Mouse (Mus musculus) MN1 (cell line): ENCODE results near the gene Mrps35.

Source experiments
- DNase-seq: peaks from one replicate; pipeline ENCODE4 v3.0.0-alpha.2; 2016; ENCODE audit warnings: low spot score

Gene Mrps35

DNA sequence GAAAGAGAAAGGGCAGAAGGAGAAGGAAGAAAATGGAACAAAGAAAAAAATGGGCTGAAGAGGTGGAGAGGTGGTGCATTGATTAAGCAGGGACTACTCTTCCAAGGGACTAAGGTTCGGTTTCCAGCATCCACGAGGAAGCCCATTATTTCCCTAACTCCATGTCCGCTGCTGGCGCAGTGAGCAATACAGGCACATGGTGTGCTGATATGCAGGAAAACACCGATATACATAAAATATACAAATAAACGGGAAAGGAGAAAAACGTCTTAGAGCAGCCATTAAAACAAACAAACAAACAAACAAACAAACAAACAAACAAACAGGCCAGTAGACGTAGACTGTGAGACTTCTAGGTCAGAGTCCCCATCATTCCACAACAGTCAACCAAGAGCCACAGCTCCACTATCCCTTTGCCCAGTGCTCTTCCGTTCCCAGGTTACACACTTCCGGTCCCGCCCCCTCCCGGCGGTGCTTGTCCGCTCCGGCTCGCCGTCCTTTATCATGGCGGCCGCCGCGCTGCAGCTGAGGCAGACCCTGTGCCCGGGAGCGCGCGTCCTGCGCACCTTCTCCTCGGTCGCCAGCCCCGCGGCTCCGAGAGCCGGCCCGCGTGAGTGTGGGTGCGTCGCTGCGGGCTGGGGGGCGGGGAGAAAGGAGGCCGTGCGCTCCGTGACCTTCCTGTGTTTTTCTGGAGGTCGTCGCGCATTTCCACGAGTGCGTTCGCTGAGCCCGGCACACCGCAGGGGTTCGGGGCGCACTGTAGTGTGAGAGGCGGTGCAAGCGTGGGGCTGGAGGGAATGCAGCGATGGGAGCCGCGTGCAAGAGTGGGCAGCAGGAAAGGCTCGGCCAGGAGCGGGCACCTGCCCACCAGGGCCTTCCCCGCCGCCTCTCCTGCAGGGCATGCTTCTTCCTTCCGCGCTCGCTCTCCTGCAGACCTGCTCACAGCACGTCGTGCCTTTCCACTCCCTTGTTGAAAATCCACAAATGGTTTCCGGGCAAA is at the start of gene Mrps35:
Gene Mrps35 (plus strand): TSS at position 474 of the 1,000 bp plus-strand sequence.
- peak; percentile 90 for DNase-seq

DNA sequence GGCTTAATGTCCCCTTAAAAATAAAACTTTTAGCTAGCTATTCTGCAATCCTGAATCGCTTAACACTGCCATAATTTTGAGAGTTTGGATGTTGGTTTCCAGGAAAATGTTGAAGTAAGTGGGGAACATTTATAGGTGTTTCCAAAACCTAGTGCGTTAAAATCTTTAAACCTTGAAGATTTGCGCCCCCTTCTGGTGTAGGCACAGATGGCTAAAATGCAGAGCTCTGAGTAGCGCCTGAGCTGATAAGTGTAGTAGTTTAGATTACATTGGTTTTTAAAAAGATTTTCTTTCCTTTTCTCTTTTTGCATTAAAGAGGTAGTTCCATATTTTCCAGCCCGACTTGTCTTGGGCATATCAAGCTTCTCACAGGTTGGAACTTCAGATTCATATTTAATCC is 48.3 kb upstream of the Mrps35 start:
- DNase-seq: peak; percentile 48

DNA sequence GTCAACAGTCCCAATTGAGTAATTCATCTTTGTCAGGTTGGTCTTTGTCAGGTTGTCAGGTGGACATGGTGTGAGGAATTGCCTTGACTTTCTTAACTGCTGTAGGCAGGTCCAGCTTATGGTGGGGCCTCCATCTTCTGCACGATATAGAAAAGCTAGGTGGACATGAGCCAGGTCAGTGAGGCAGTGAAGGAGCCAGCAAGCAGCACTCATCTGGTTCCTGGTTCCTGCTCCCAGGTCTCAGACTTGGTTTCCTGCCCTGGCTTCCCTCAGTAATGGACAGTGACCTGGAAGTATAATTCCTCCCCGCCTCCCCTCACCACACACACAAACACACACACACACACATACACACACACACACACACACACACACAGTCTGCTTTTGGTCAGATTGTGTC is 47.2 kb upstream of the Mrps35 start:
- no peak for DNase-seq

DNA sequence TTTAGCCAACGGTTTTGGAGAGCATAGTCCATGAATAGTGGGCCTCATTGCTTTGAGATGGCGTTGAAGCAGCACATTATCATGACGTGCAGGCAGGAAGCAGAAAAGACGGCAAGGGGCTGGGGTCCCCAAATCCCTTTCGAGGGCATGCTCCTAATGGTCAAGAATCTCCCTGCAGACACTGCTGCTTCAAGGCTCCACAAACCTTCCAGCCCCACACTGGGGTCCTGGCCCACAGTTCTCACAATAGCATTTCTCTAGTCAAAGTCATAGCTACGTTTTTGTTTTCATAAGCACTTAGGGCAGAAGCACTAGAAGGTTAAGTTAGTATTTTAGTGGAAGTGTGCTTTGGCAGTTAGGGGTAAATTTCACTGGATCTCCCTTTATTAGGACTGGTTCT is 46.7 kb upstream of the Mrps35 start:
- no peak for DNase-seq

DNA sequence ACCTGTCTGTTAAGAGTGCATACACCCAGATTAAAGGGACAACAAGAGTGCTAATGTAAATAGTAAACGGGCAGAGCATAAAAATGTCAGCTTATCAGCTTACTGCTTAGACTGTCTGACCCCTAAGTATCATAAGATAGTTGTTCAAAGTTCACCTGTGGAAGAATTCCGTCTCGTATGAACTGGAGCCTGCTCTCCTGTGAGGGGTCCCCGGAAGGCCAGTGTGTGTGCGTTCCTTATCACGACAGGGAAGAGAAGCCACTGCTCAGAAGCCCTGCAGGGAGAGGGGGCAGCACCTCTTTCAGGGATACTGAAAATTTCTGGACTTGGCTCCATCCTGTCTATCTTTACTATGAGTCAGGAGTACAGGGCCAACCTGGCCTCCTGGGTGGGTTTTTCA is 45.6 kb upstream of the Mrps35 start:
- DNase-seq: no peak

DNA sequence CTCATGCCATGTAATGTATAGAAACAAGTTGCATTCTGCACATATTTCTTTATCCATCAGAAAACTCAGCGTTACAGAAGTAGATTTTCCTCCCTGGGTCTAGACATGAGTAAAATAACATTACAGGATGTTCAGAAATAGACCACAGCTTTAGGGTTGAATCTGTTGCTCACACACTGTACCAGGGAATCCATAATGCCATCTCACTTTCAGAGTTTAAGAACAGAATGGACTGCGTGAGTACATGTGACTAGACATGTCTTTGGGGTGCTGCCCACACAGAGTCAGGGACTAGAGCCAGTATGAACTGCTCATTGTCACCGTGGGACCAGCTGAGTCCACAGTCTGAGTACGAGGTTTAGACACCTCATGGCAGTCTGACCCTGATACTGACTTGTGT is 43.9 kb upstream of the Mrps35 start:
- DNase-seq: no peak

DNA sequence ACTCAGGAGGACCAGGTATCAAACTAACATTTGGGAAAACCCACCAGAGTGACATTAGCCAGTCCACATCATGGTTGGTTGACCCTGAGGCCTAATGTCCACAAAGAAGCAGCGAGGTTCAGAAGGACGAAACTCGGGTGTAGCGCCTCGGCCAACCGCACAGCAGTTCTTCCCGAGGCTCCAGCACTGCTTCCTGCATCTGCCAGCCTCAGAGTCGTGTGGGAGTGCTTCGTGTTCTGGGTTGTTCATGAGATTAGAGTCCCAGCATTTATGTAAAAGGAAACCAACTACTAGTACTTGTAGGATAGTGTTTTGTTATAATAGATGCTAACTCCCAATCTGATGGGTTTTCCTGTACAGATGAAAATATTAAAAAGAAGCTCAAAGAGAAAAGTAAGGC is 43.3 kb upstream of the Mrps35 start:
- no peak for DNase-seq

DNA sequence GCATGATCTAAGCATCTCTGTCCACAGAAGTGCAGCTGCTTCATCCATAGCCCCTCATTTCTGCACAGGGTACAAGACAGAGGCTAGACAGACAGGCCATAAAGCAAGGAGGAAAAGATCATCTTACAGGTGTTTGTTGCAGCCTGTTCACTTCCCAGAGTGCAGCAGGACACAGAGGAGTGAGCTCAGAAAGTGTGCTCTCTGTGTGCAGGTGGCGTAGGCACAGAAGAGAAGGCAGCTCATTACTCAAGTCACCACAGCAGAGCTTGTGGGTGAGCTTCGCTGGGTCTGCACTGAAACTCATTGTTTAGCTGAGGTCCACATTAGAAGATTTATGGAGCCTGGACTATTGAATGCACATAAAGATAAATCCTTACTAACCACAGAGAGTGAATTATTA is 42.8 kb upstream of the Mrps35 start:
- DNase-seq: no peak

DNA sequence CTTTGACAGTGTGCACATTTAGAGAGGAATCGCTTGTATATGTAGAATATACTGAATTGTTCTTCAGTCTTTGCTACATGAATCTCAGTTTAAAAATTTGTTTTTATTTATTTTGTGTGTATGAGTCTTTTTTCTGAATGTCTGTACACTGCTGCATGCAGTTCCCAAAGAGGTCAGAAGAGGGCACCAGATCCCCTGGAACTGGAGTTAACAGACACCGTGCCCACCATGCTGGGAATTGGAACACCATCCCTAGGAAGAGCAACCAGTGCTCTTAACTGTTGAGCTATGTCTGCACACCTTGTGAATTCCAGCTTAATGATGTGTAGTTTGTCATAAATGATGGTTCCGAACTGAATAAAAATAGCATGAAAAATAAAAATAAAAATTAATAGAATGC is 34.4 kb upstream of the Mrps35 start:
- DNase-seq: peak; percentile 22

DNA sequence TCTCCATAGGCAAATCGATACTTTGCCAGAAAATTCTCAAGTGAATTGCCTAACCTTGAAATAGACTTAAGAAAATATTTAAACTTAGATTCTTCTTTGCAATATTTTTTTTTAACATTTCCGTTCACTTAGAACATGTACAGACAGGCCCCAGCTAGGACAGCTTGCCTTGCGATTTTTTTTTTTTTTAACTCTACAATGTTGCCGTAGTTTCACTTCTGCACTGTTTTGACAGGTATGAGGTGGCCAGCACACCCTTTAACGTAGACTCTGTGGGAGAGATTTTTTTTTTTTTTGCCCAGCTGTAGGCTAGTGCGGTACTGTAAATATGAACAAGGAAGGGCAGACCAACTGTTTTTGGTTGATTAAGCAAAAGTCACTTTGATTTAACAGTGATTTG is 32.2 kb upstream of the Mrps35 start:
- no peak for DNase-seq

DNA sequence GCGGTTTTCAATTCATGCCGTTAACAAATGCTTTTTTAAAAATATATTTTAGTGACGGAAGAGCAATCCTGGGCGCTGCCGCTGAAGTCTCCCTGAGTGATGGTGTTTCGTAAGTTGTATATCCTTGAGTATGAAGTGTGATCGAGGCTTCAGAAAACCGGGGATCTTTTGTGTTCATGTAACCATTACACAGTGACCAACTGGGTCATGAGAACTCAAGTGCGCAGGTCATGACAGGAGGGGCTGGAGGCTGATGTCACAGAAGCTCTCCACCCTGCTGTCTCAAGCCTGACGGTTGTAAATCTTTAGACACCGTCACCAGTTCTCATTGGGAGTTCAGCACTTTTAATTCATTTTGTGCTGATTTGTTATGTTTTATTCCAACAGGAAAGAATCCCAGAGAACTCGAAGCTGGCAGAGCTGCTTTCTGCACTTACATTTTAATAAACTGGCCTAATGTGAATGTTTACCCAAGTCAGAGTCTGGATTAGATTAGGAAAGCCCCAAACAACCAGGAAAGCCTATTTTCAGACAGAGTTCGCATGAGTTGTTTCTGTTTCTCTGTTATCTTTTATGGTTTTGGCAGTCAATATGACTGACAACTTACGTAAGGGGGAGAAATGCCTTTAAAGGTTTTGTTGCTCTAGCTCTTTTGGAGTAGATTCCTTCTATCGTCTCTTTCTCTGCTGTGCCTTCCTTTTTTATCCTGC is 31.6 kb upstream of the Mrps35 start:
- DNase-seq: no peak

DNA sequence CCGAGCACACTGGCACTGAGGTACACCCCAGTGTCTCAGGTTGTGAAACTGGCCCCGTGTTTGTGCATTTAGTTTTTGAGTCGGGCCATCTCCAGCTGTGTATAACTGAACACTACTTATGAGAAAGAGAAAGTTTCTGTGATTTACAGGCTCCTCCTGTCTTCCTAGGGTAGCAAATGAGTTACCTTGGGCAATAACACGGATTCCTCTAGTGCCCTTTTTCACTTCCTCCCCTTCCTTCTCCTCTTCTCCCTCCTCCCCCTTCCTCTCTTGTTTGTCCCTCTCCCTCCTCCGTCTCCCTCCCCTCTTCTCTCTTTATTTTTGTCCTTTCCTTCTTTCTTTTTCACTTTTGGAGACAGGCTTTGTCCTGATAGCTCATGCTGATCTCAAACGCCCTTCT is 31.0 kb upstream of the Mrps35 start:
- DNase-seq: no peak

DNA sequence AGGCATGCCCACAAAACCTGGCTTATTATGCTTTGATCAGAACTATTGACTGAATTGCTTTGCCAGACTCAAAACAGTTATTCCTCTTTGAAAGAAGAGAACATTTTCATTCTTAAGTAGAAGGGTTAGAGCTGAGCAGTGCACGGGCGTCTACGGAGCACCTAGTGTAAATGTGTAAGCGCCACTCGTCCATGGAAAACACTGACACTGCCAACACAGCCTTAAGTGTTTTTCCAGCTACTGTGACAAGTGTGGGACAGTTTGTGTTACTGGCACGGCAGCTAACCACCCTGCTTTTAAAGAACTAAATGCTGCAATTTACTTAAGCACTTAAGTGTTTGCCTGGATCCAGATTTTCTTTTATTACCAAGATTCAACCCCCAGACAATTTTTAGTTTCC is 30.6 kb upstream of the Mrps35 start:
- no peak for DNase-seq

DNA sequence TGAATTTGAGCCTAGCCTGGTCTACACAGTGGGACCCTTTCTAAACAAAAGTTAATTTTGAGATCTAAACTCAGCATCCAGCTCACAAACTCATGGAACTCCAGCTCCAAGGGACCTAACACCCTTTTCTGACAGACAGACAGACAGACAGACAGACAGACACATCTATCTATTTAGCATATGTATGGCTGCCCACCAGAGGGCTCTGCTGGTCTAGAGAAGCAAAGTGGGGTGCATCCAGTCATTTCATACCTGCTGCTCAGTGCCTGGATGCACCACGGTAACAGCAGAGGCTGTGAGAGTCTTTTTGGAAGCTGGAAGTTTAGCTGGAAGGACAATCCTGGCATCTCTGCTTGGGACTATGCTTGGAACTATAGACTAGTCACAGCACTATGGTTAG is 29.0 kb upstream of the Mrps35 start:
- no peak for DNase-seq

DNA sequence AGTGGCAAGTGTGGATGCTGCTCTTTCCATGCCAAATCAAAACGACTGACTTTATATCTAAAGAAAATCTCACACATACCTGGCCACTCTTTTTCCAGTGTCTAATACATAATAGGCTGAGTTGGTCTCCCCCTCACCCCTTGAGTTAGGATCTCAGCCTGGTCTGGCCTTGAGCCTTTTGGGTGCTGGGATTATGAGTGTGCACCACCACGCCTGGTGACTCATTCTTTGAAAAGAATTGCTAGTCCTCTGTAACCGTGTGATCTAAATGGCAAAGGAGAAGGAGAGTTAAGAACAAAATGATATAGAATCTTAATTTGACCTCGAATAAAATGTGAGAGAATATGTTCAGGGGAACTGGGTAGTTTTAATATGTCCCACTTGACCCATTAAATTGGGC is 24.7 kb upstream of the Mrps35 start:
- no peak for DNase-seq

DNA sequence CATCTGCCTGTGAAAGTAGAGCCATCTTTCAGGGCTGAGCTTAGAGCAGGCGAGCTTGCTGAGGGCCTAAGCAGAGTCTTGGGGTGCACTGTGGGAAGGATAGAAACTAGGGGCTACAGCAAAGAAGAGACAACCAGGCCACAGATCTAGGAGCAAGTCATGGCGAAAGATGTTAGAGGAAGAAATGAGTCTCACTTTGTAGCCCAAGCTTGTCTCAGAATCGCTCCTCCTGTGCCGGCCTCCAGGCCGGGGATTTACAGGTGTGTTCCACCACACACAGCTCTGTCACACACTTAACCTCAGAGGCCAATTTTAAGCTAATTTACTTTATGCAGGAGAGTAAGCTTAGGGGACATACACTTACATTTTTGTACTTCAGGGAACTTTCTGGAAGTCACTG is 24.2 kb upstream of the Mrps35 start:
- DNase-seq: no peak

DNA sequence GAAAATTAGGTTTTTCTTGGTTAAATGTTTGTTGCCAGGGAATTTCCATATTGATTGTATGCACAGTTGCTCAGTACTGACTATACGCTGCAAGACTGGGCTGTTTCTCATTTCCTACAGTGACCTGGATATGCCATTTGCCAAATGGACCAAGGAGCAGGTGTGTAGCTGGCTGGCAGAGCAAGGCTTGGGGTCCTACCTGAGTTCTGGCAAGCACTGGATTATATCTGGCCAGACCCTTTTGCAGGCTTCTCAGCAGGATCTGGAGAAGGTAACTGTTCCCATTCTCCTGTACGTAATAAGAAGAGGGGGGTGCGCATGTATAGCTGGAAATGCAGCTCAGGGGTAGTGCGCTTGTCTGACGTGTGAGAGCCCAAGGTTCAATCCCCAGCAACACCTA is 21.4 kb upstream of the Mrps35 start:
- DNase-seq: no peak

DNA sequence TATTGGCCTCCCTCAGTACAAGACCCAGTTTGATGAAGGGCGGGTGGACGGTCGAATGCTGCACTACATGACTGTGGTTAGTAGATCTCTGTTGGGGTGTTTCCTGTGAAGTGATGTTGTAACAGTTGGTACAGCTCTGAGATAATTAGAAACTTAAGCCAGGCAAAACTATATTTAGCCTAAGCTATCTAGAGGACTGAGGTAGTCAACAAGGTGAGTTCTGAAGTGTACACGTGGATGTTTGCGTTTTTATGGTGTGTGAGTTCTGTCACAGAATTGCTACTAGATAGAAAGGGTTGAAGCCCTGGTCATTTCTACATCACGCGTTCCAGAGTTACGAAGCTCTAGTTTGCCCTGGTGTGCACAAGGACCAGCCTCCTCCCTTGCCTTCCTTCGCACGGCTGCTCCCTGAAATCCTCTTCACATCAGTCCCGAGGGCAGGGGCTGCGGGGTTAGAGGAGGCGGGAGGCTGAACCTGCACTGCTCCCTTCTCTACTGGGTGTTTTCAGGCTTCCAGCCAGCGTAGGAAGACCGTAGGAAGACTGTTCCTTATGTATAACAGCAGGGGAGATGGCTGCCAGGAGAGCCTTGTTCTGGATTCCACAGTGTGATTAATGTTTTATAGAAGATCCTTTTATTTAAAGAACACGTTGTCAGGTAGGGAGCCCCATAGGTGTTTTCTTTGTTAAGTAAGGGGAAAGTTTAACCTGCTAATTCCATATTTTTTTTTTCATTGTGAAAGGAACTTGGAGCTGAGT is 20.0 kb upstream of the Mrps35 start:
- no peak for DNase-seq

DNA sequence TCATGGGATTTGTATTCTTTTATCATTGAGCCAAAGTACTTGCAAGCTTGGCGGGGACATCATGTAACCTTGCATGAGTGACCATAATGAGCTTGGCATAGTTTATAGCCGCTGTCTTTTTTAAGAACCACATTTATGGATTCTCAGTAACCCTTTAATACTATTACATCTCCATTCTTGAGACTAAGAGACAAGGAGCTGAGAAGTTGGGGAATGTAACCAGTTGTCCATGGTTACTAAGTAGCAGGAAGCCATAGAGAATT is 19.5 kb upstream of the Mrps35 start:
- no peak for DNase-seq

DNA sequence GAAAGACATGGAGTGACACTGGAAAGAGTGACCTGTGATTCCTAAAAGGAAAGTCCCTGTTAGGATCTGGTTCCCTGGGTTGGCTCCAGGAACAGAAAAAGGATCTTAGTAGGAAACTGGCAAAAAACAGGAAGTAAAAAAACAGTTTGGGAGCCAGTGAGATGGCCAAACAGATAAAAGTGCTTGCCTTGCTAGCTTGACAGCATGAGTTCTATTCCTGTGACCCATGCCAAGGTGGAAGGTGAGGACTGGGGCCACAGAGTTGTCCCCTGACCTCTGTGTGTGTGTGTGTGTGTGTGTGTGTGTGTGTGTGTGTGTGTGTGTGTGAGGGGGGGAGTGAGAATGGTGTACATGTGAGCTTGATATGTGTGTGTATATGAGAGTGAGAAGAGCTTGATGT is 19.0 kb upstream of the Mrps35 start:
- no peak for DNase-seq

DNA sequence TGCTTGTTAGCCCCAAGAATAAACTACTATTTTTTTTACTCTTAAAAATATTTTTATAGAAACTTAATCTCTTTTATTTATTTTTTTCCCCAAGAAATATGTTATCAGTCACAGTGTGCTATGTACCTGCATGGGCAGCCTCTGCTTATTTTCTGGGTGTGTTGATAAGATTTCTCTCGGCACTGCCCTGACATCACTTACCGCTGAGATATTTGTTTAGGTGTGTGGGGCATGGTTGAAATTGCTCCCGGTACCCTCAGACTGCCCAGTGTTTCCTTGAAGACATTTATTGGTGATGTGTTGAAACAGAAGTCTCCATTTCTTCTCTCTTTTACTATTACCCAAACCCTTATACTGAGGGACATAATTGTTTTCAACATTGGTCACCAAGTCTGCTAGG is 17.8 kb upstream of the Mrps35 start:
- DNase-seq: no peak

DNA sequence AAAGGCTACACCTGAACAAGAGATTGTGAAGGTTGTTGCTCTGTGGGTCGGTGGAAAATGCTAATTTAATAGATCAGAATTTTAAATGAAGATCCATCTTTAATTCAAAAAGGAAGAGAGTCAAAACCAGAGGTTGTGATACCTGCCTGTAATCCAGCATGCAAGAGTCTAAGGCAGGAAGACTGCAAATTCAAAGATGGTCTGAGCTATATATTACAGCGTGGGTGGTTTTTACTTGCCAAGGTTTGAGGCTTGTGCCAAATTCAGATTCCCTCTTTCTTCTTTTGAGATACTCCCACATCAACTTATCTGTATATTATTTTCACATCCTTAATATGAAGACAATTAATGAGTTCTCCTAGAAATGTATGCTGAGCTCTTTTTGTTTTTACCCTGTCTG is 14.2 kb upstream of the Mrps35 start:
- DNase-seq: no peak

DNA sequence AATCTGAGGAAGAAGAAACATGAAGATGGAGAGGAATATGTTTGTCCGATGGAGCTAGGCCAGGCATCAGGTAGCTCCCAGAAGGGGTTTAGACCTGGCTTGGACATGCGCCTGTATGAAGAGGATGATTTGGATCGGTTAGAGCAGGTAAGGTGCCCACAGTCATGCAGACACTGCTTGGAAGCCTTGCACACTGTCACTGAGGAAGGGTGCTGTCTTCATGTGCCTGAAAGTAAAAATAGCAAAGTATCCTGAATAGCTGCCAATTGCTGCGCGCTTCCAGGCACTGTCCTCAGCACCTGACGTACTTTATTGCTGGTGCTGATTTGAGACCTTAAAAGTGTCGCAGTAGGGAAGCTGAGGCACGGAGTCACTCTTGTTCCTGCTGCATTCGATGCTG is 13.0 kb upstream of the Mrps35 start:
- no peak for DNase-seq
